Mouse (Mus musculus): Measurements from ENCODE around the gene Kcnb1. TPM values are rescaled to one million over a fixed set of nuclear protein-coding genes. Genes with fewer than 3 reads are reported as not detected.

Kcnb1 gene
- total RNA-seq, 2 experiments from 2014 or later = 57.9 to 60.3 TPM

GRCm38 (mm10) chr2:167173051-167173875 is 16.7 kb downstream of the Kcnb1 start:
- intact Hi-C loops (cut with DNase I) = no loop called here
- peak; percentile 64 to 72 for DNase-seq

GRCm38 (mm10) chr2:167167515-167168212 is 22.3 kb downstream of the Kcnb1 start:
- intact Hi-C loops (cut with DNase I) = no loop called here
- DNase-seq = peak; percentile 47 to 76

DNA sequence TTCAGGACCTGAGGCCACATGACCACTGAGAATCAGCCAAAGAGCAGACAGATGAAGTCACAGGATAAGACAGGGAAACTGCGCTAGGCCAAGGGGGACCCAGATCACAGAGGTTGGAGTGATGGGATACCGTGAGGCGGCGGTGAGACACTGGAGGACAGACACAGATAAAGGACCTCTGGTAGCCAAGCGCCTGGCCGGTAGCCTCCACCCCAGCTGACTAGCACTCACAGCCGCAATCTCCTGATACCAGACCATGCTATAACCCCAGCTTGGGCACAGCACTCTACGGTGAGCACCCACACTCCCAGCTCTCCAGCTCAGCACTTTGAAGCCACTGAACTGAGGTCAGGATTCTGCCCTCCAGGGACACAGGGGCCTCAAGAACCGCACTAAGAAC is 26.4 kb downstream of the Kcnb1 start:
- intact Hi-C loops (cut with DNase I) = no loop called here
- no peak for DNase-seq

- DNase-seq = no peak
- intact Hi-C loops (cut with DNase I) = no loop called here
Measured at GRCm38 (mm10) chr2:167163134-167163533, 26.8 kb downstream of the Kcnb1 start.

DNA sequence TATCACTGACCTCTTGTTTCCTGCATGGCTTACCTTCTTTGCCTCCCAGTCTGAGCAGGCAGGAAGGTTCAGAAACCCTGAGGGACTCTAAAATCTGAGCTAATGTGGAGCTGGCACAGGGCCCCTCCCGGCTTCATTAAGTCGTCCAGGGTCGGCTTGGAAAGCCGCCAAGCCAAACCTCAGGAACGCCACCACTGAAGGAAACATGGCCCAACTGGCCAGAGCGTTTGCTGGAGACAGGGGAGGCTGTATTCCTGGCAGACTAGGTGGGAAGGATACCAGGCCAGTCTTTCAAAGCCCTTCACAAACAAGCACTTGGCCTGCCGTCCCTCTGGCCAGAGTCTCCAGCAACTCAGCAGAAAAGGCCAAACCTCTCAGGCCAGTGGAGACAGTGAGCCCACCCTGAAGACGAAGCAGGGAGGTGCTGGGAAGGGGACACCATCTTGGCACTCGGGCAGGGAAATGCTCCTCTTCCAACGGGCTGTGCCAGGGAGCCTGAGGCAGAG is 27.4 kb downstream of the Kcnb1 start:
- peak; percentile 75 to 78 for DNase-seq
- intact Hi-C loops (cut with DNase I) = no loop called here

- intact Hi-C loops (cut with DNase I) = no loop called here
- no peak for DNase-seq
Measured at GRCm38 (mm10) chr2:167159721-167160120, 30.2 kb downstream of the Kcnb1 start.

- intact Hi-C loops (cut with DNase I) = no loop called here
- DNase-seq = no peak
Measured at GRCm38 (mm10) chr2:167158780-167159179, 31.2 kb downstream of the Kcnb1 start.

DNA sequence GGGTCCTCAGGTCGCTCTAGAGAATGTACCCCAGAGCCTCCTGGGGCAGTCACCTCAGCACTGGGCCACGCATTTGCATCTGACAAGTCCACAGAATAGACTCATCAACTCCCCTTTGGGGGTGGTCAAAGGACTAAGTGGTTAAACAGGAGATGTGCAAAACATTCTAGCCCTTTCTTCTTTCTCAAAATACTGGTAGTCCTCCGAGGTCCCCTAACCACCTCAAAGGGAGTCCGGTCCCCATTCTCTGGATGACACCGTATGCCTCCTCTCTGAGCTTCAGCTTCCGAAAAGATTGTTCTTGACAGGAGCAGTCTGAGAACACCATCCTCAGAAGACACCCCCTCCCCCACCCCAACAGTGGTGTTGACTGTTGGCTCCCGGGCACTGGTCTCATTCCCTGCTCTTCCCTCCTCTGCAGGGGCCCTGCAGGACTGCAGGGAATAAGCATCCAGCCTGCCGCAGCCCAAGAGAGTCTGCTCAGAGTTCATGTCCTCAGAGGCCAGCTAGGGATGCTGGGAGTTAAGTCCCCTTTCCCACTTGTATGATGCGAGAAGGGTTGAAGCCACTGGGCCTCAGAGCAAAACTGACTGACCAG is 33.7 kb downstream of the Kcnb1 start:
- no peak for DNase-seq
- intact Hi-C loops (cut with DNase I) = no loop called here

DNA sequence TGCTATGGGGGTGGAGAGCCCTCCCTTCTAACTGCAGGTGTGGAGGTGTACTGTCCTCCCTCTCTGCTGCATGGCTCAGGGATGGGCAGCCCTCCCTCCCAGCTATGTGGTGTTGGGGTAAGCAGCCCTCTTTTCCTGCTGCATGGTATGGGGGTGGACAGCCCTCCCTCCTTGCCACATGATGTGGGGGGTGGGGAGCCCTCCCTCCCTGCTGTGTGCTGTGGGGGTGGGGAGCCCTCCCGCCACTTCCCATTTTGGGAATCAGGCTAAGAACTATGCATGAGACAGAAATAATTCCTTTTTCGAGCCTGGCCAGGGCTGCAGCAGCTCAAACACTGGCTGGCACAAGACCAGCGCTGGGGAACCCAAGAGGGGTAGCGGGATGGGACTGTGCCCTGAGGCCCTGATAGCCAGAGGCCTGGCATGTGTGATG is 34.4 kb downstream of the Kcnb1 start:
- intact Hi-C loops (cut with DNase I) = no loop called here
- DNase-seq = peak in 1 of 2 experiments; percentile 38

GRCm38 (mm10) chr2:167150880-167151279 is 39.1 kb downstream of the Kcnb1 start:
- intact Hi-C loops (cut with DNase I) = no loop called here
- no peak for DNase-seq

- no peak for DNase-seq
- intact Hi-C loops (cut with DNase I) = no loop called here
Measured at GRCm38 (mm10) chr2:167150135-167150534, 39.8 kb downstream of the Kcnb1 start.

GRCm38 (mm10) chr2:167149035-167149434 is 40.9 kb downstream of the Kcnb1 start:
- DNase-seq = no peak
- intact Hi-C loops (cut with DNase I) = no loop called here

DNA sequence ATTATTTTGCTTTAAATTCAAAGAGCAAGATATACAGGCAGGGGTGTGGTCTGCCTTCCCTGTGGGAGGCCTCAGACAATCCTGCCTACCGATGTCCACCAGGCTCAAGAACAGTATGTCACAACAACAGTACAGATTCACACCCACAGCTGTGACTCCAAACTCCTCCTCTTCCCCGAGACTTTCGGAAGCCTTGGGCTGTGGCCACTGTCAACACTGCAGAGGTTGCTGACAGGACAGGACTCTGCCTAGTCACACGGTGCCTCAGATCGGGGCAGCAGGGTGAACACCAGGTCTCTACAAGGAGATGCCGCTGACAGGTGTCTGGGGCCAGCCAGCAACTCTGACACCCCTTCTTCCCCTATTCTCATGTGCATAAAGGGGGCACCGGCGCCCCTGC is 42.2 kb downstream of the Kcnb1 start:
- intact Hi-C loops (cut with DNase I) = no loop called here
- no peak for DNase-seq

GRCm38 (mm10) chr2:167145904-167146303 is 44.1 kb downstream of the Kcnb1 start:
- intact Hi-C loops (cut with DNase I) = no loop called here
- DNase-seq = no peak

GRCm38 (mm10) chr2:167144439-167145307 is 45.3 kb downstream of the Kcnb1 start:
- no peak for DNase-seq
- intact Hi-C loops (cut with DNase I) = no loop called here

DNA sequence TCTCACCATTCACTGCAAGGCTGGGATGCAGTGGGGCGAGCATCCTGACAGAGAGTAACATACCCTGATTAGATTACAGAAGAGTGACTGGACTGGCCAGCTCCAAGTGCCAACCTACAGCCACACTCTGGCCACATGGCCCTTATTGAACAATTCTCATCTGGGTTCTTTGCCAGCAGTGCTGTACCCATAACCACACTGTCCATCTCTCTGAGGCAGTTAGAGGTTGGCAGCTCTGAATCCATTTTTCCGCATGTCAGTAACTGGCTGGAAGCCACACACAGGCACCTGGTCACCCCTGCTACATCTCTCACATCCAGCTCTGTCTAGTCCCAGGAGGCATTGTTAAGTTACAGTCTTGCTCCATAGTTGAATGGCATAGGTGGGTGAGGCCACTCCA is 46.0 kb downstream of the Kcnb1 start:
- intact Hi-C loops (cut with DNase I) = no loop called here
- DNase-seq = no peak

DNA sequence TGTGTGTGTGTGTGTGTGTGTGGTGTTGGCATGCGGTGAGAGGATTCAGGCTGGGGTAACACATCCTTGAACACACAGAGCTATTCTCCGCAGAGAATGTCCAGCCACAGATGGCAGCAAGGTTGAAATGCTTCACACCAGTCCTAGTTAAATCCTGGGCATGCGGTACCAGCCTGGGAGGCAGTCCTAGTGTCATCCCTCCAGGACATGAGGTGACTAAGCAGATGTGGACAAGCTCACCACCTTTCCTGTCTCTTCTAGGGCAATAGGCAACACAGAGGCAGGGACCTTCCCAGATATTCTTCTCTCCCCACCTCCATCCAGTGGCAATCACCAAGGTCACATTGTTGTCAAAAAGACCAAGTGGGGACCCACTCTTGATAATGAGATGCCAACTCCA is 47.7 kb downstream of the Kcnb1 start:
- no peak for DNase-seq
- intact Hi-C loops (cut with DNase I) = no loop called here

DNA sequence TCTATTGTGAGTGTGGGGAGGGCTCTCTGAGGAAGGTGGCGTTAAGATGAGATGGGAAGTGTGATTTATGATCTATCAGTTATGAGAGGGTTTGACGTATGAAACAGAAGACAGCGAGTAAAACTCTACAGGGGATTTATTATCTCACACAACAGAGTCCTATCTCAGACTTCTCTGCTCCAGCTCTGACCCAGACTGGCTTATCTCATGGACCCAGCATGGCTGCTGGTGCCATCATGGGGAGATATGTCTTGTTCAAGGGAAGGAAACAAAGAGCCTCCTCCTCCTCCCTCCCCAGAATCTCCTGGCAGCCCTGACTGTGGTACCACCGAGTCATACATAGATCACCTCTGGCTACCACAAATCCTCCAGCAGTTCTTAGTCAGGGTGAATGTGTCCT is 48.1 kb downstream of the Kcnb1 start:
- DNase-seq = no peak
- intact Hi-C loops (cut with DNase I) = no loop called here

DNA sequence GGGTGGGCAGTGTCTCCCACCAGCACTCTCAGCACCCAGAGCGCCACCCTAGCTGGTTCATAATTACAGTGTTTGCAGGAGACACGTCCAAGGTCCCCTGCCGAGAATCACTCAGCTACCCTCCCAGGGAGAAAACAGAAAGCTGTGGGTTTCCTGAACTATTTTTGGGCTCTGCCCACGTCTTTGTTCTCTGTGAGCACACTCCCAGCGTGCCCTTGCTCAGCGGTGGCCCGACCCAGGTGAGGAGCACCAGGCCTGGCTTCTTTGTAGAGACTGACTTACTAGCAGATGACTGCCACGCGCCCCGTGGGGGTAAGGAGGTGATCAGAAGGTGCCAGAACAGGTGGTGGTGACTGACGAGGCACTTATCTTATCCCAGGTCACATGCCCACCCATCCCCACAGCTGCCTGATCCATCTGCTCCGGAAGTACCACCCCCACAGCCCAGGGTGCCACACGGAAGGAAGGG is 50.1 kb downstream of the Kcnb1 start:
- intact Hi-C loops (cut with DNase I) = no loop called here
- no peak for DNase-seq

DNA sequence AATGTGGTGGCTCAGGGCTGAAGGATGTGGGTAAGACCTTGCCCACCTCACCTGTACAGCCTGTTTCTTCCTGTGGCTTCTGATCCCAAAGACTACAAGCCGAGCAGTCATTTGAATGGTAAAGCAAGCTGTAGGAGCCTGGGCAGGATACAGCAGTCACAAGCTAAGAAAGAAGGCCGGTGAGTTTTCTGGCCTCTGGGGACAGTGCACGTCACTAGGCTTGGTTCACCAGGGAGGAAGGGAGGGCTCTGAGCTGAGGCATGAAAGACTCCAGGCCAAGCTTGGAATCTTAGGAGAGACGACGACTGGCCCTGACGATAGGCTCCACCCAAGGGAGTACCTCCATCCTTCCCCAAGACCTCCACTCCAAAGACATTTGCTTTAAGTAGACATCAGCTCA is 51.3 kb downstream of the Kcnb1 start:
- intact Hi-C loops (cut with DNase I) = no loop called here
- DNase-seq = no peak
